Mouse (Mus musculus) stomach, postnatal 0 days (tissue): ENCODE measurements around the gene Mdga2.

Experiments
- CTCF ChIP-seq: IDR thresholded peaks from 2 replicates; pipeline ENCODE4 v1.5.1; 2016; ENCODE audit warnings: antibody characterized with exemption, low read depth, mild to moderate bottlenecking, moderate library complexity
- EP300 ChIP-seq: optimal IDR thresholded peaks from 2 replicates; pipeline ENCODE3; 2016; ENCODE audit warnings: antibody characterized with exemption

DNA sequence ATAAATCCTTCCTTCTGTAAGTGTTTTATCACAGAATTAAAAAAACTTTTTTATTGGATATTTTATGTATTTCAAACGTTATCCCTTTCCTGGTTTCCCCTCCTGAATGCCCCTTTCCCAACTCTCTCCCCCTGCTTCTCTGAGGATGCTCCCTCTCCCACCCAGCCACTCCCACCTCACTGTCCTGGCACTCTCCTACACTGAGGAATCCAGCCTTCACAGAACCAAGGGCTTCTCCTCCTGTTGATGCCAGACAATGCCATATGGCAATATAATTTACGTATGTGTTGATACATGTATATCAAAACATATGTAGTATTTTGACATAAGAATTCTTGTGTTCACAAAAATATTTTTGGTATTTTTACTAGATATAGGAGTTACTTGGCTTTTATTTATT is 779.0 kb downstream of the Mdga2 start:
- no peak for TF ChIP-seq CTCF
- no peak for TF ChIP-seq EP300
